Mouse (Mus musculus) bone marrow macrophage, adult 2 months (primary cell): ENCODE results near the gene Pcbp3. TPM values are rescaled to one million over a fixed set of nuclear protein-coding genes. Genes with fewer than 3 reads are reported as not detected.

ENCODE experiments used
- H3K27ac ChIP-seq: 2 replicates; pipeline ENCODE4 v1.5.1; 2012; ENCODE audit warnings: low read depth, low read length; ENCODE audit not compliant: insufficient read depth
- H3K4me1 ChIP-seq: 2 replicates; pipeline ENCODE4 v1.6.1; 2012; ENCODE audit warnings: low read length; ENCODE audit not compliant: control insufficient read depth, insufficient read depth
- H3K4me3 ChIP-seq: 2 replicates; pipeline ENCODE4 v1.5.1; 2012; ENCODE audit warnings: mild to moderate bottlenecking, low read length, moderate library complexity; ENCODE audit not compliant: insufficient read depth
- CTCF ChIP-seq: IDR thresholded peaks from 2 replicates; pipeline ENCODE4 v1.5.1; 2012; ENCODE audit warnings: low read depth, mild to moderate bottlenecking, low read length, moderate library complexity
- POLR2A ChIP-seq: IDR thresholded peaks from 2 replicates; pipeline ENCODE4 v1.6.1; 2012; ENCODE audit warnings: mild to moderate bottlenecking, low read depth, low read length, borderline replicate concordance
- polyA plus RNA-seq: library from polyadenylated mRNA; stranded (reverse); fragments of >200 nt; gene quantifications from 2 replicates; pipeline ENCODE4 v1.2.4, GENCODE M21; 2012; ENCODE audit not compliant: missing spikeins, insufficient read depth, insufficient read length

The Pcbp3 gene
- polyA plus RNA-seq, 1 experiment, result 6.1 TPM

GRCm38 (mm10) chr10:76789885-76790284, 171.8 kb downstream of the Pcbp3 start:
- Histone ChIP-seq H3K27ac (no peak overlapping the region), H3K4me1 (no peaks in the 10 kb centered on the region), H3K4me3 (no peak overlapping the region)
- TF ChIP-seq CTCF (no peak), POLR2A (no peak)

DNA sequence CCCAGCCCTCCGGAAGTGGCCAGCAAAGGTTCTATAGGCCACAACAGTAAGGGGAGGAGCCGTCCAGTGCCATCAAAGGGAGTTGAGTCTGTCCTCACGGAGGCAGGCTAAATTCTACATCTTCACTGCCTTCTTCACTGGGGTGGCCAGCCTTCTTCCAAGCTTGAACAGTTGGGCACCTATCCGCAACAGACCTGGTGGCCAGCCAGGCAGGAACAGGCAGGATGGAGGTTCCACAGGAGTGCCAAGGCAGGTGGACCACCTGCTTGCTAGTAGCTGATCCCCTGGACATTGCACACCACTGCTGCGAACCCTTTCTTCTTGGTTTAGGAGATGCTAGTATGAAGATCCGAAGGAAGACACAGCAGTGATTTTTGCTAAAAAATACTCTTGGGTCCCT, 176.4 kb downstream of the Pcbp3 start:
- Histone ChIP-seq H3K27ac (no peak overlapping the region), H3K4me1 (no peaks in the 10 kb centered on the region), H3K4me3 (no peak overlapping the region)
- TF ChIP-seq POLR2A (no peak), CTCF (no peak)

DNA sequence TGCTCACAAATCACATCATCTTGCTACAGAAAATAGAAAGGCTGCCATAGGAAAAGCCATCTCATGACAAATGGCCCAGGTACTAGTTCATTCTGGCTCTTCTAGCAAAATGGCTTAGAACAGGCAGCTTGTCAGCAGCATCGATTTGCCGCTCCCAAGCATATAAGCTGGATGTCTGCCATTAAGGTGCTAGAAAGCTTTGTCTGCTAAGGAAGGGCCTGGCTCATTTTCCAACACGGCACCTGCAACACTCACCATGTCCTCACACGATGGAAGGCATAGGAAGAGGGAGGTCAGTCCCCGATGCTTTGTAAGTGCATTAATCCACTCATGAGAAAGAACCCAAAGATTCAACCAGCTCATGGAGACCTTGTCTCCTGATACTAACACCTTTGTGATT, 182.5 kb downstream of the Pcbp3 start:
- Histone ChIP-seq H3K27ac (no peak overlapping the region), H3K4me3 (no peak overlapping the region), H3K4me1 (no peaks in the 10 kb centered on the region)
- TF ChIP-seq POLR2A (no peak), CTCF (no peak)

DNA sequence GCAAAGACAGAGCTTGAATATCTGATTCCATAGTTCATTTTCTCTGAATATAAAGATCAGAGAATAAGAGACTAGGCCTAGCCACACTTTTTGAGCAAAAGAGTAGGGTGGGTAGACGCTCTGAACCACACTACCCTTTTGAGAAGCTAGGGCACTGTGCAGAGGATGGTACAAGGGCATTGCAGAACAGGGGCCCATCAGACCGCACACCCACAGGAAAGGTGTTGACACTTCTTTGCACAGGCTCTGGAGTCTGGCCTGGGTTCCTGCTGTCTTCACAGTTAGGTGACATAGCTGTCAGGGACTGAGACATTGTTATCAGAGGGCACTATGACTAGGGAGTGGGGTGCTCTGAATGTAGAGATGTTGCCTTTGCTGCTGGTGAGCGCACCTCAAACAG, 190.1 kb downstream of the Pcbp3 start:
- H3K4me3 ChIP-seq, result no peak overlapping the region
- TF ChIP-seq CTCF (no peak), POLR2A (no peak)
- H3K27ac ChIP-seq, result no peak overlapping the region
- H3K4me1 ChIP-seq, result no peaks in the 10 kb centered on the region

DNA sequence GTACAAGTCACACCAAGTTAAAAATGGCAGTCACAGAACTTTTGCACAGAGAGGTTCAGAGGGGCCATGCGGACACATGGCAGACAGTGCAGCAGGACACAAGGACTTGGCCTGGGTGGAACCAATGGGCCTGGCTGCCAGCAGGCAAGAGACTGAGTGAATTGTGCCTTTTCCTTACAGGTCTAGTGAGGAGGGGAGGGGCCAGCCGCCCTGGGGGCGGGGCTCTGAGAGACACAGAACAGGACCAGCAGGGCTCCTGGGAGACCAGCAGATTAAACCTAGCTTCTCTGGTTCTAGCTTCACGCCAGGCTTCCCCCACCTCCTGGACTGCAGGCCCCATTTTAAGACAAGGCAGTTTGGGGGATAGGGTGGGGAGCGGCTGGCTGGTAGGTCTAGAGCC, 190.6 kb downstream of the Pcbp3 start:
- H3K27ac ChIP-seq, result no peak overlapping the region
- no peak for TF ChIP-seq CTCF

DNA sequence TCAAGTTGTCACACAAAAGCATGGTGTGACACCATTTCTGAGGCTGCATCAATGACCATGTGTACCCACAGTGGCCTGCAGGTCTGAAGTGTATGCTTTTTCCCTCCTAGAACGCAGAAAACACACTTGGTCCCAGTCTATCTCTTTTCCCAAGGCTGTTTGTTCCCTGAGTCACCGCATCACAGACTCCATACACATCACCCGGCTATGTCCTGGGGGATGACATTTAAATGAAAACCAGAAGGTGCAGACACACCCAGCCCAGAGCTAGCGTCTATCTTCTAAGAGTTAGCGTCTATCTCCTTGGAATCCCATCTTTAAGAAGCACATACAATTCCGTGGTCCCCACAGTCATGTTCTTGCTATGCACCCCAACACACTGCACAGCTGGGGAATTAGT, 192.1 kb downstream of the Pcbp3 start:
- TF ChIP-seq CTCF (no peak), POLR2A (no peak)
- H3K27ac ChIP-seq, result no peak overlapping the region
- H3K4me3 ChIP-seq, result no peak overlapping the region
- H3K4me1 ChIP-seq, result no peaks in the 10 kb centered on the region

More for the DNA sequence above, 190.6 kb downstream of the Pcbp3 start:
- Histone ChIP-seq H3K4me3 (no peak overlapping the region), H3K4me1 (no peaks in the 10 kb centered on the region)

DNA sequence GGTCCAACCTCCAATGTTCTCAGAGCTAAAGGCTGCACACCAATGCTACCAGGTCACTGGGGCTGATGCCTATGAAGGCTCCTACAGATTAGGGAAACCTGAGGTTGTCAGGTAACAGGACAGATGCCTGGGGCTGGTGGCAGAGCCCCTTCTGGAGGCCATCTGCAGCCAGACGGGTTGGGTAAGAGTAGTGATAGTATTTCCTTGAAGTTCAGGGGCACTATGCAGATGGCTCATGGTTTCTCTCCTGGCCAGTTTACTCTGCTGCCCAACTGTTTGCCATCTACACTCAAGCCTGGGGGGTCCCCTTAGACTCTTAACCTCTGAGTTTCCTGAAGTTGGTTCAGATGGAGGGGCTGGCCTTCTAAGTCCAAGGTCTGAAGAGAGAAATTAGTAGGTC, 195.5 kb downstream of the Pcbp3 start:
- H3K4me3 ChIP-seq, result no peak overlapping the region
- no peak for TF ChIP-seq CTCF
- TF ChIP-seq POLR2A, result no peak
- no peaks in the 10 kb centered on the region for H3K4me1 ChIP-seq
- no peak overlapping the region for H3K27ac ChIP-seq

DNA sequence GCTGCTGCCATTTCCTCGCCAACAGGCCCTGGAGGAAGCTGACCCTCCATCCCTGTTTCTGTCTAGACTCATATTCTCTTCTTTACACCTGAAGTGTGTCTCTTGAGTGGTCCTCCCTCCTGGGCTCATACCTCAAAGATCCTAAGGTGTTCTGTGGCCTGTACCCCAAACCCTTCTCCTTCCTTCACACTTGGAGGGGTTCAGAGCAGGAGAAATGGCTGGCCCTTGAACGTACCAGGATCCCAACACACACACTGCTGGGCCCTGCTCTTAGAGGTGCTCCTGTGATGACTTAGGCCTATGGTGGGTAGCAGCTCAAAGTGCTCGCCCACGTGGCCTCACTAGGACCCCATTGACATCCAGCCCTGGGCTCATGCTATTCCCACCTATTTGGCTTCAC, 196.8 kb downstream of the Pcbp3 start:
- no peaks in the 10 kb centered on the region for H3K4me1 ChIP-seq
- TF ChIP-seq CTCF, result no peak
- H3K27ac ChIP-seq, result no peak overlapping the region

DNA sequence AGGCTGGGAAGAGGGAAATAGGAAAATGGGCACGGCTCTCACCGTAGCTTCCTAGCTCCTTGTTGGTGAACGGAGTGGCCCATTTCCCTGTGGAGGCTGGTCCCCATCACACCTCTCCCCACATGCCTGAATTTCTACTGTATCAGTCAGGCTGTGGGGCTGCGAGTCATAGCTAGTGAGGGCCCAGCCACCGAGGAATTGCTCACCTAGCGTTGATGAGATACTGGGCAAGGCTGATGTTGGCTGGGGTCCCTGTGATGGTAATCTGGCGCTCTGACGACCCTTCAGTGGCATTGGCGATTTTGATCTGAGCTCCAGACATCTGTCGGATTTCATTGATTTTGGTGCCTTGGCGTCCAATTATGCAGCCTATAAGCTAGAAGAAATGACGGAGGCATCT, 198.7 kb downstream of the Pcbp3 start:
- Histone ChIP-seq H3K4me3 (no peak overlapping the region), H3K4me1 (no peaks in the 10 kb centered on the region), H3K27ac (no peak overlapping the region)
- TF ChIP-seq POLR2A (no peak), CTCF (no peak)

More for the DNA sequence above, 196.8 kb downstream of the Pcbp3 start:
- no peak overlapping the region for H3K4me3 ChIP-seq

DNA sequence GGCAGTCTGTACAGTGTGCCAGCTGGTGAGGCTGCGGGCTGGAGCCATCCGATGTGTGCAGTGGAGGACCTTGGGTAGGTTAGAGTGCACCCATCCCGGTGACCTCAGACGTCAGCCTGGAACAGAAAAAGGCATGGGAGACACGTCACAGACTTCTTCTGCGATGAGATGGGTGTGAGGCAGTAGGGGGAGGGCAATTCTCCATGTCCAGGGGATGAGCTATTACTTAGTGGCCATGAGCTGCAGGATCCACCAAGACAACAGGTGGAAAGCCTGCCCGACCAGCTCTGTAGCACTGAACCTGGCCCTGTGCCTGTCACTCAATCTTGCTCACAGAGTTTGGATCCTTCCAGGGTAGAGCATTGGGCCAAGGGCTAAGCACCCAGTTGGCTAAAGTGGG, 199.3 kb downstream of the Pcbp3 start:
- H3K27ac ChIP-seq, result no peak overlapping the region
- H3K4me3 ChIP-seq, result no peak overlapping the region
- no peaks in the 10 kb centered on the region for H3K4me1 ChIP-seq
- TF ChIP-seq CTCF (no peak), POLR2A (no peak)

- H3K27ac ChIP-seq, result no peak overlapping the region
- no peaks in the 10 kb centered on the region for H3K4me1 ChIP-seq
- H3K4me3 ChIP-seq, result no peak overlapping the region
- TF ChIP-seq CTCF (no peak), POLR2A (no peak)
Observed at GRCm38 (mm10) chr10:76759878-76760277, 201.8 kb downstream of the Pcbp3 start.
